Mouse (Mus musculus): ENCODE results near the gene B4galt2. TPM values are rescaled to one million over a fixed set of nuclear protein-coding genes. Genes with fewer than 3 reads are reported as not detected.

B4galt2 gene
- 78.1 and 94.2 TPM in 2 replicates for polyA plus RNA-seq (2014; fragmentation: Nextera tagmentation; extraction: Ambion mirVana)

GRCm38 (mm10) chr4:117882701-117883691 is at the start of gene B4galt2:
Gene B4galt2, minus strand, starts transcription at chr4:117883487.
- under 1% methylated on average over 75 of the region's 103 CpGs for WGBS
- H3K4me3 ChIP-seq (replicated peaks; ENCODE audit: low read depth, low read length) = peak within 1 kb of the TSS; percentile 82
- peaks cover 35% of the 10 kb centered on the region for H3K4me1 ChIP-seq (ENCODE audit: control insufficient read depth, insufficient read depth, low read length)
- peaks cover 52% of the 10 kb centered on the region for H3K36me3 ChIP-seq (ENCODE audit: control insufficient read depth, insufficient read depth, low read length)
- H3K27ac ChIP-seq (replicated peaks; ENCODE audit: low read depth, low read length) = peak within 1 kb of the TSS; percentile 78
- no peaks in the 10 kb centered on the region for H3K27me3 ChIP-seq (ENCODE audit: control insufficient read depth, insufficient read depth, low read length)
- peak within 1 kb of the TSS; percentile 89 for H3K9ac ChIP-seq (replicated peaks; ENCODE audit: low read length)
- H3K9me3 ChIP-seq (ENCODE audit: control insufficient read depth, low read length) = no peaks in the 10 kb centered on the region
- peak; percentile 87 for DNase-seq
- H3K4me2 ChIP-seq (ENCODE audit: low read length) = peak within 1 kb of the TSS; percentile 78
- peak; percentile 60 for ATAC-seq (ENCODE audit: low FRiP score, low TSS enrichment)

- no peak for ATAC-seq (ENCODE audit: low FRiP score, low TSS enrichment)
- H3K4me3 ChIP-seq (replicated peaks; ENCODE audit: low read depth, low read length) = peak within 1 kb of the TSS; percentile 24; the same call in 1 of the 2 replicates
- H3K27me3 ChIP-seq (ENCODE audit: control insufficient read depth, insufficient read depth, low read length) = peaks cover 46% of the 10 kb centered on the region
- H3K27ac ChIP-seq (replicated peaks; ENCODE audit: low read depth, low read length) = no peak within 1 kb of the TSS
- peak within 1 kb of the TSS; percentile 34; the same call in 1 of the 2 replicates for H3K9ac ChIP-seq (replicated peaks; ENCODE audit: low read length)
- peaks cover 16% of the 10 kb centered on the region for H3K4me1 ChIP-seq (ENCODE audit: control insufficient read depth, insufficient read depth, low read length)
- WGBS = under 1% methylated on average over 33 of the region's 33 CpGs
- peak within 1 kb of the TSS; percentile 47 for H3K4me2 ChIP-seq (ENCODE audit: low read length)
- H3K9me3 ChIP-seq (ENCODE audit: control insufficient read depth, low read length) = no peaks in the 10 kb centered on the region
- no peak for DNase-seq
- no peaks in the 10 kb centered on the region for H3K36me3 ChIP-seq (ENCODE audit: control insufficient read depth, insufficient read depth, low read length)
These were observed 46.1 kb upstream of the B4galt2 start, which contains the start of gene Artn for GRCm38 (mm10) chr4:117929391-117929881. Gene Artn, minus strand, starts transcription at chr4:117929763.

- 3% methylated on average over 13 of the region's 13 CpGs for WGBS
- Histone ChIP-seq H3K4me1 (ENCODE audit: control insufficient read depth, insufficient read depth, low read length) (peaks cover 16% of the 10 kb centered on the region), H3K27ac (replicated peaks; ENCODE audit: low read depth, low read length) (no peak overlapping the region), H3K36me3 (ENCODE audit: control insufficient read depth, insufficient read depth, low read length) (no peaks in the 10 kb centered on the region), H3K4me2 (ENCODE audit: low read length) (peak overlapping the region; percentile 47), H3K9me3 (ENCODE audit: control insufficient read depth, low read length) (no peaks in the 10 kb centered on the region), H3K4me3 (replicated peaks; ENCODE audit: low read depth, low read length) (no peak overlapping the region), H3K27me3 (ENCODE audit: control insufficient read depth, insufficient read depth, low read length) (peaks cover 46% of the 10 kb centered on the region), H3K9ac (replicated peaks; ENCODE audit: low read length) (no peak overlapping the region)
- DNase-seq (peak; percentile 69), ATAC-seq (ENCODE audit: low FRiP score, low TSS enrichment) (no peak)
These were observed 45.5 kb upstream of the B4galt2 start for GRCm38 (mm10) chr4:117928699-117929241.

- DNase-seq = peak; percentile 88
- Histone ChIP-seq H3K27ac (replicated peaks; ENCODE audit: low read depth, low read length) (no peak overlapping the region), H3K4me3 (replicated peaks; ENCODE audit: low read depth, low read length) (no peak overlapping the region), H3K9me3 (ENCODE audit: control insufficient read depth, low read length) (no peaks in the 10 kb centered on the region), H3K4me2 (ENCODE audit: low read length) (no peak overlapping the region), H3K27me3 (ENCODE audit: control insufficient read depth, insufficient read depth, low read length) (peaks cover 46% of the 10 kb centered on the region), H3K9ac (replicated peaks; ENCODE audit: low read length) (no peak overlapping the region), H3K36me3 (ENCODE audit: control insufficient read depth, insufficient read depth, low read length) (no peaks in the 10 kb centered on the region), H3K4me1 (ENCODE audit: control insufficient read depth, insufficient read depth, low read length) (peaks cover 16% of the 10 kb centered on the region)
- ATAC-seq (ENCODE audit: low FRiP score, low TSS enrichment) = peak; percentile 10; the same call in 1 of the 2 replicates
- 13% methylated on average over 6 of the region's 6 CpGs for WGBS
These were observed 44.9 kb upstream of the B4galt2 start for GRCm38 (mm10) chr4:117928234-117928633.

GRCm38 (mm10) chr4:117926545-117927482 is 43.5 kb upstream of the B4galt2 start:
- peak; percentile 77 for ATAC-seq (ENCODE audit: low FRiP score, low TSS enrichment)
- H3K27me3 ChIP-seq (ENCODE audit: control insufficient read depth, insufficient read depth, low read length) = peaks cover 46% of the 10 kb centered on the region

GRCm38 (mm10) chr4:117924916-117925315 is 41.6 kb upstream of the B4galt2 start:
- ATAC-seq (ENCODE audit: low FRiP score, low TSS enrichment) = no peak
- DNase-seq = no peak
- no peak overlapping the region for H3K4me2 ChIP-seq (ENCODE audit: low read length)
- no peak overlapping the region for H3K4me3 ChIP-seq (replicated peaks; ENCODE audit: low read depth, low read length)
- no peak overlapping the region for H3K27ac ChIP-seq (replicated peaks; ENCODE audit: low read depth, low read length)
- peaks cover 40% of the 10 kb centered on the region; the same call in 1 of the 2 replicates for H3K27me3 ChIP-seq (ENCODE audit: control insufficient read depth, insufficient read depth, low read length)
- H3K4me1 ChIP-seq (ENCODE audit: control insufficient read depth, insufficient read depth, low read length) = peaks cover 16% of the 10 kb centered on the region
- H3K36me3 ChIP-seq (ENCODE audit: control insufficient read depth, insufficient read depth, low read length) = no peaks in the 10 kb centered on the region
- no peaks in the 10 kb centered on the region for H3K9me3 ChIP-seq (ENCODE audit: control insufficient read depth, low read length)
- WGBS = 61% methylated on average over 6 of the region's 6 CpGs
- no peak overlapping the region for H3K9ac ChIP-seq (replicated peaks; ENCODE audit: low read length)

More at GRCm38 (mm10) chr4:117926545-117927482, 43.5 kb upstream of the B4galt2 start:
- H3K9me3 ChIP-seq (ENCODE audit: control insufficient read depth, low read length) = no peaks in the 10 kb centered on the region
- peak overlapping the region; percentile 60 for H3K9ac ChIP-seq (replicated peaks; ENCODE audit: low read length)
- H3K36me3 ChIP-seq (ENCODE audit: control insufficient read depth, insufficient read depth, low read length) = no peaks in the 10 kb centered on the region
- peak; percentile 89 for DNase-seq
- H3K4me2 ChIP-seq (ENCODE audit: low read length) = peak overlapping the region; percentile 92
- WGBS = under 1% methylated on average over 71 of the region's 71 CpGs
- peak overlapping the region; percentile 47 for H3K4me3 ChIP-seq (replicated peaks; ENCODE audit: low read depth, low read length)
- H3K27ac ChIP-seq (replicated peaks; ENCODE audit: low read depth, low read length) = peak overlapping the region; percentile 28; the same call in 1 of the 2 replicates
- peaks cover 16% of the 10 kb centered on the region for H3K4me1 ChIP-seq (ENCODE audit: control insufficient read depth, insufficient read depth, low read length)

GRCm38 (mm10) chr4:117923450-117923849 is 40.2 kb upstream of the B4galt2 start:
- no peak overlapping the region for H3K4me3 ChIP-seq (replicated peaks; ENCODE audit: low read depth, low read length)
- H3K4me1 ChIP-seq (ENCODE audit: control insufficient read depth, insufficient read depth, low read length) = peaks cover 6% of the 10 kb centered on the region; the same call in 1 of the 2 replicates
- H3K4me2 ChIP-seq (ENCODE audit: low read length) = no peak overlapping the region
- DNase-seq (no peak), ATAC-seq (ENCODE audit: low FRiP score, low TSS enrichment) (no peak)
- no peak overlapping the region for H3K9ac ChIP-seq (replicated peaks; ENCODE audit: low read length)
- 64% methylated on average over 2 of the region's 2 CpGs for WGBS
- no peak overlapping the region for H3K27ac ChIP-seq (replicated peaks; ENCODE audit: low read depth, low read length)
- no peaks in the 10 kb centered on the region for H3K9me3 ChIP-seq (ENCODE audit: control insufficient read depth, low read length)
- H3K27me3 ChIP-seq (ENCODE audit: control insufficient read depth, insufficient read depth, low read length) = peaks cover 28% of the 10 kb centered on the region; the same call in 1 of the 2 replicates
- H3K36me3 ChIP-seq (ENCODE audit: control insufficient read depth, insufficient read depth, low read length) = no peaks in the 10 kb centered on the region

- DNase-seq = no peak
- H3K9ac ChIP-seq (replicated peaks; ENCODE audit: low read length) = no peak overlapping the region
- no peaks in the 10 kb centered on the region for H3K4me1 ChIP-seq (ENCODE audit: control insufficient read depth, insufficient read depth, low read length)
- H3K4me3 ChIP-seq (replicated peaks; ENCODE audit: low read depth, low read length) = no peak overlapping the region
- H3K27ac ChIP-seq (replicated peaks; ENCODE audit: low read depth, low read length) = no peak overlapping the region
- no peak overlapping the region for H3K4me2 ChIP-seq (ENCODE audit: low read length)
- WGBS = 91% methylated on average over 2 of the region's 2 CpGs
- no peaks in the 10 kb centered on the region for H3K9me3 ChIP-seq (ENCODE audit: control insufficient read depth, low read length)
- peaks cover 11% of the 10 kb centered on the region; the same call in 1 of the 2 replicates for H3K27me3 ChIP-seq (ENCODE audit: control insufficient read depth, insufficient read depth, low read length)
- no peak for ATAC-seq (ENCODE audit: low FRiP score, low TSS enrichment)
- no peaks in the 10 kb centered on the region for H3K36me3 ChIP-seq (ENCODE audit: control insufficient read depth, insufficient read depth, low read length)
These were observed 38.1 kb upstream of the B4galt2 start for GRCm38 (mm10) chr4:117921358-117921757.
